ENCODE assay signal across 8 mouse cellular contexts in the genomic region with DNA sequence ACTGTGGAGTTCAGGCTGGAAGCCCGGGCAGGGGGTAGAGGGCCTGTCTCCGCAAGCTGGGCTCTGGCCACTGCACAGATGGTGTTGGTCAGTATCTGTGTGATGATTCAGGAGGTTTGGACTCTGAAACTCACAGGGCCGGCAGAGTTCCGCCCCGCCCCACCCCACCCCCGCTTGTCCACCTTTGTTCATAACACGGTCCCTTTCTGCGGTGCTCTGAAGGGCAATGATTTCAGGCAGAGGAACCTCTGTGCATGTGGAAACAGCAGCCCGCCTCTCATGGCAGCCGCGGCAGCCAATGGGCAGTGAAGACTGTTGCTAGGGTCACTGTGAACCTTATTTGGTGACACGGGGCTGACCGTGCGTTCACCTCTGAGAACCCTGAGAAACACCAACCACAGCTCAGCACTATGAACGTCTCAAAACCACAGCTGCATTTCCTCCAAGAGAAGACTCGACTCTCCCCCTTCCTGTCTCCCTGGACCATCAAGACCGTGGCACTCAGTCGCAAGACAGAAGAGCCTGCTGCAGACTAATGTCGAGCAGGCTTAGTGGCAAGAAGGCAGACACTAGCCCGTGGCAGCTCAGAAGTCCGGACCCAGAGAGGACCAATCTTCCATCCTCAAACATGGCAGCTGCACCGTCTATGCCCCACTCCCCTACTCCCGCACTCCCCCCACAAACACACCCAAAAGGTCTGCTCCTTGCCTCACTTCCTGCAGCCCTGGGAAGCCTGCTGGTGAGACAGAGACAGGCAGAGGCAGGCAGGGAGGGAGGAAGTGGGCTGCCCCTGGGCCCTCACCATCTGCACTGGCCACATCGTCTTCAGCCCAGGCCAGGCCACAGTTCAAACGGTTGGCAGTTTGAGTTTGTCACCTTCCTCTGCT. TPM values are rescaled to one million over a fixed set of nuclear protein-coding genes. Genes with fewer than 3 reads are reported as not detected.
DNase-seq lines count a peak whose midpoint lies in the region; ATAC-seq and TF ChIP-seq lines count a peak whose summit lies in the region.

No protein-coding gene starts in this region.

- TF ChIP-seq POLR2A in kidney, adult 2 months (IDR thresholded peaks at IDR 0.05; ENCODE audit: low read depth, low read length): no peak

- peak overlapping the region; percentile 18; the same call in 1 of the 2 replicates for H3K27ac ChIP-seq in embryonic facial prominence, embryonic 12.5 days
- H3K27ac ChIP-seq in kidney, adult 2 months (ENCODE audit: insufficient read depth, low read depth, low read length): peak overlapping the region; percentile 84
- peak overlapping the region; percentile 77 for H3K27ac ChIP-seq in lung, postnatal 0 days (ENCODE audit: low read length)
- H3K27ac ChIP-seq in stomach, embryonic 15.5 days: peak overlapping the region; percentile 72
- no peak overlapping the region for H3K27ac ChIP-seq in midbrain, embryonic 13.5 days

- no peak overlapping the region for H3K4me2 ChIP-seq in embryonic facial prominence, embryonic 12.5 days (replicated peaks)
- H3K4me2 ChIP-seq in lung, postnatal 0 days (replicated peaks; ENCODE audit: low read depth, low read length): 0 out of 2 replicates have a peak overlapping the region, but pooled peaks have one; percentile 19
- peak overlapping the region; percentile 26; the same call in 1 of the 2 replicates for H3K4me2 ChIP-seq in stomach, embryonic 15.5 days
- no peak overlapping the region for H3K4me2 ChIP-seq in midbrain, embryonic 13.5 days (replicated peaks)

- no peak; the same call in 1 of the 2 replicates for ATAC-seq in embryonic facial prominence, embryonic 12.5 days (ENCODE audit: insufficient number of reproducible peaks, insufficient read depth, low FRiP score, low TSS enrichment)
- ATAC-seq in lung, postnatal 0 days: peak; percentile 71
- peak; percentile 59 for ATAC-seq in stomach, embryonic 15.5 days (ENCODE audit: insufficient read depth, low FRiP score, low read depth)
- ATAC-seq in midbrain, embryonic 13.5 days: no peak

- H3K36me3 ChIP-seq in embryonic facial prominence, embryonic 12.5 days: no peaks in the 10 kb centered on the region
- H3K36me3 ChIP-seq in kidney, adult 2 months (ENCODE audit: control insufficient read depth, insufficient read depth, low read length): no peaks in the 10 kb centered on the region
- H3K36me3 ChIP-seq in lung, postnatal 0 days (ENCODE audit: insufficient read depth, low read length): no peaks in the 10 kb centered on the region
- H3K36me3 ChIP-seq in stomach, embryonic 15.5 days: no peaks in the 10 kb centered on the region
- no peaks in the 10 kb centered on the region for H3K36me3 ChIP-seq in midbrain, embryonic 13.5 days

- H3K4me3 ChIP-seq in embryonic facial prominence, embryonic 12.5 days: no peak overlapping the region
- no peak overlapping the region for H3K4me3 ChIP-seq in kidney, adult 2 months (ENCODE audit: insufficient read depth, low read depth, low read length)
- no peak overlapping the region for H3K4me3 ChIP-seq in lung, postnatal 0 days (ENCODE audit: low read depth, low read length)
- H3K4me3 ChIP-seq in stomach, embryonic 15.5 days (replicated peaks): no peak overlapping the region
- H3K4me3 ChIP-seq in midbrain, embryonic 13.5 days (replicated peaks): no peak overlapping the region

- 61% methylated on average over 25 of the region's 25 CpGs for WGBS in embryonic facial prominence, embryonic 12.5 days
- 22% methylated on average over 25 of the region's 25 CpGs for WGBS in kidney, adult 2 months
- 21% methylated on average over 25 of the region's 25 CpGs for WGBS in lung, postnatal 0 days
- 31% methylated on average over 25 of the region's 25 CpGs for WGBS in stomach, embryonic 15.5 days
- 78% methylated on average over 25 of the region's 25 CpGs for WGBS in midbrain, embryonic 13.5 days

- H3K27me3 ChIP-seq in embryonic facial prominence, embryonic 12.5 days: no peaks in the 10 kb centered on the region
- H3K27me3 ChIP-seq in kidney, adult 2 months (replicated peaks; ENCODE audit: control insufficient read depth, insufficient read depth, low read length): no peaks in the 10 kb centered on the region
- no peaks in the 10 kb centered on the region for H3K27me3 ChIP-seq in lung, postnatal 0 days (replicated peaks; ENCODE audit: insufficient read depth, low read length)
- no peaks in the 10 kb centered on the region for H3K27me3 ChIP-seq in stomach, embryonic 15.5 days (replicated peaks)
- no peaks in the 10 kb centered on the region for H3K27me3 ChIP-seq in midbrain, embryonic 13.5 days

- DNase-seq in 3134 (ENCODE audit: extremely low read depth, insufficient read length, low spot score): peak; percentile 96
- peak; percentile 79 for DNase-seq in CD4-positive, CD25-positive, alpha-beta regulatory T cell, adult 2 months (ENCODE audit: low read depth, low spot score)
- DNase-seq in kidney, adult 2 months: peak; percentile 78
- peak; percentile 74 for DNase-seq in lung, postnatal 0 days (ENCODE audit: low spot score)
- no peak for DNase-seq in urinary bladder, adult 18-20 months (ENCODE audit: low spot score in 2 of 2)

- peak; percentile 31 for TF ChIP-seq CTCF in kidney, adult 2 months (conservative IDR thresholded peaks at IDR 0.05; ENCODE audit: insufficient read depth, insufficient read length, low read depth, low read length)
- peak; percentile 57 for TF ChIP-seq CTCF in lung, postnatal 0 days (IDR thresholded peaks at IDR 0.05)

- peaks cover 17% of the 10 kb centered on the region for H3K4me1 ChIP-seq in embryonic facial prominence, embryonic 12.5 days
- H3K4me1 ChIP-seq in kidney, adult 2 months (ENCODE audit: control insufficient read depth, insufficient read depth, low read length): peaks cover 28% of the 10 kb centered on the region
- peaks cover 31% of the 10 kb centered on the region; the same call in 1 of the 2 replicates for H3K4me1 ChIP-seq in lung, postnatal 0 days (ENCODE audit: insufficient read depth, low read depth, low read length)
- H3K4me1 ChIP-seq in stomach, embryonic 15.5 days: peaks cover 41% of the 10 kb centered on the region
- peaks cover 14% of the 10 kb centered on the region for H3K4me1 ChIP-seq in midbrain, embryonic 13.5 days (replicated peaks)

- H3K9ac ChIP-seq in embryonic facial prominence, embryonic 12.5 days: no peak overlapping the region
- no peak overlapping the region for H3K9ac ChIP-seq in lung, postnatal 0 days (replicated peaks; ENCODE audit: low read depth)
- H3K9ac ChIP-seq in stomach, embryonic 15.5 days: no peak overlapping the region
- no peak overlapping the region for H3K9ac ChIP-seq in midbrain, embryonic 13.5 days (replicated peaks)

- no peaks in the 10 kb centered on the region for H3K9me3 ChIP-seq in embryonic facial prominence, embryonic 12.5 days
- no peaks in the 10 kb centered on the region for H3K9me3 ChIP-seq in lung, postnatal 0 days (ENCODE audit: low read length)
- H3K9me3 ChIP-seq in stomach, embryonic 15.5 days: no peaks in the 10 kb centered on the region
- H3K9me3 ChIP-seq in midbrain, embryonic 13.5 days: peaks cover 5% of the 10 kb centered on the region; the same call in 1 of the 2 replicates

- TF ChIP-seq EP300 in lung, postnatal 0 days (IDR thresholded peaks at IDR 0.05): no peak

RNA-seq across cellular contexts. Expression of gene Gm17334, which starts 21.9 kb away (rescaled TPM):
- polyA plus RNA-seq in embryonic facial prominence, embryonic 12.5 days (2016; fragmentation: Nextera tagmentation; extraction: Ambion mirVana): not detected in 2 replicates
- polyA plus RNA-seq in kidney, adult 2 months (2012; rRNA removed): 0.91 and 1.1 TPM in 2 replicates
- polyA plus RNA-seq in lung, postnatal 0 days (2015; fragmentation: Nextera tagmentation; extraction: Ambion mirVana): 0.46 and 0.61 TPM in 2 replicates
- polyA plus RNA-seq in stomach, embryonic 15.5 days (2015; fragmentation: Nextera tagmentation; extraction: Ambion mirVana): 0.19 and 0.24 TPM in 2 replicates
- polyA plus RNA-seq in midbrain, embryonic 13.5 days (2015; fragmentation: Nextera tagmentation; extraction: Ambion mirVana): not detected in 2 replicates

RNA-seq across cellular contexts. Expression of gene Irf1, which starts 25.1 kb away (rescaled TPM):
- polyA plus RNA-seq in embryonic facial prominence, embryonic 12.5 days (2016; fragmentation: Nextera tagmentation; extraction: Ambion mirVana): 7.9 and 10.2 TPM in 2 replicates
- polyA plus RNA-seq in kidney, adult 2 months (2012; rRNA removed): 31.5 and 35.5 TPM in 2 replicates
- polyA plus RNA-seq in lung, postnatal 0 days (2015; fragmentation: Nextera tagmentation; extraction: Ambion mirVana): 52.5 and 64.9 TPM in 2 replicates
- 27.6 and 27.9 TPM in 2 replicates for polyA plus RNA-seq in stomach, embryonic 15.5 days (2015; fragmentation: Nextera tagmentation; extraction: Ambion mirVana)
- polyA plus RNA-seq in midbrain, embryonic 13.5 days (2015; fragmentation: Nextera tagmentation; extraction: Ambion mirVana): 1.5 and 2.0 TPM in 2 replicates

Comparison
In these comparisons a context has a peak if more than half of its experiments do, and no peak if none do; other contexts are left out.
1. DNase-seq: peak in 3134 (single experiment), CD4-positive, CD25-positive, alpha-beta regulatory T cell, adult 2 months (single experiment), kidney, adult 2 months (single experiment) and lung, postnatal 0 days (single experiment); none in urinary bladder, adult 18-20 months (0 of 2).
2. ATAC-seq: peak in lung, postnatal 0 days (single experiment) and stomach, embryonic 15.5 days (single experiment); none in embryonic facial prominence, embryonic 12.5 days (single experiment) and midbrain, embryonic 13.5 days (single experiment).
3. H3K4me2 ChIP-seq: peak in lung, postnatal 0 days (single experiment) and stomach, embryonic 15.5 days (single experiment); none in embryonic facial prominence, embryonic 12.5 days (single experiment) and midbrain, embryonic 13.5 days (single experiment).